Mouse (Mus musculus) ovary, postnatal 14 days (tissue): ENCODE data around the gene Spata17.

Experiments
- DNase-seq: peaks from one replicate; pipeline ENCODE4 v3.0.0; 2022; ENCODE audit warnings: low spot score

Gene Spata17

GRCm38 (mm10) chr1:187215181-187216116 is at the start of gene Spata17, which contains the start of gene Gpatch2:
Gene Spata17 (minus strand): TSS chr1:187215465.
Gene Gpatch2 (plus strand): TSS chr1:187215508.
- peak; percentile 68 for DNase-seq

- DNase-seq: no peak
These were observed 43.5 kb upstream of the Spata17 start for GRCm38 (mm10) chr1:187258756-187259155.

GRCm38 (mm10) chr1:187250741-187251262 is 35.5 kb upstream of the Spata17 start:
- no peak for DNase-seq

GRCm38 (mm10) chr1:187244734-187245133 is 29.5 kb upstream of the Spata17 start:
- DNase-seq: no peak

- DNase-seq: no peak
These were observed 26.1 kb upstream of the Spata17 start for GRCm38 (mm10) chr1:187241329-187241728.

- DNase-seq: no peak
These were observed 25.0 kb upstream of the Spata17 start for GRCm38 (mm10) chr1:187240304-187240703.

- DNase-seq: no peak
These were observed 22.8 kb upstream of the Spata17 start for GRCm38 (mm10) chr1:187238061-187238460.

GRCm38 (mm10) chr1:187236296-187236695 is 21.0 kb upstream of the Spata17 start:
- no peak for DNase-seq

- DNase-seq: no peak
These were observed 19.9 kb upstream of the Spata17 start for GRCm38 (mm10) chr1:187235161-187235560.

- DNase-seq: no peak
These were observed 17.8 kb upstream of the Spata17 start for GRCm38 (mm10) chr1:187232996-187233615.

GRCm38 (mm10) chr1:187232196-187232955 is 17.1 kb upstream of the Spata17 start:
- no peak for DNase-seq

- DNase-seq: no peak
These were observed 15.0 kb upstream of the Spata17 start for GRCm38 (mm10) chr1:187230255-187230654.

GRCm38 (mm10) chr1:187228414-187229146 is 13.3 kb upstream of the Spata17 start:
- DNase-seq: no peak

GRCm38 (mm10) chr1:187226328-187227025 is 11.2 kb upstream of the Spata17 start:
- no peak for DNase-seq

GRCm38 (mm10) chr1:187220756-187221155 is 5.5 kb upstream of the Spata17 start:
- DNase-seq: no peak

GRCm38 (mm10) chr1:187216620-187217410 is 1.6 kb upstream of the Spata17 start:
- DNase-seq: no peak

- DNase-seq: no peak
These were observed 4.5 kb downstream of the Spata17 start for GRCm38 (mm10) chr1:187210736-187211135.

- no peak for DNase-seq
These were observed 5.8 kb downstream of the Spata17 start for GRCm38 (mm10) chr1:187209496-187209895.

- DNase-seq: no peak
These were observed 9.8 kb downstream of the Spata17 start for GRCm38 (mm10) chr1:187205506-187205905.

- DNase-seq: no peak
These were observed 36.7 kb downstream of the Spata17 start for GRCm38 (mm10) chr1:187178546-187178945.
